Mouse (Mus musculus) heart, adult 2 months (tissue): ENCODE results near the gene Rnf144a. TPM values are rescaled to one million over a fixed set of nuclear protein-coding genes. Genes with fewer than 3 reads are reported as not detected.
A peak's percentile ranks its signal among the peaks of the same experiment; 100 is the strongest.

Source experiments
- DNase-seq, 2 experiments: peaks; one replicate each; pipeline ENCODE4 v3.0.0; 2021
- H3K27ac ChIP-seq: fragments of 200-600 bp; 2 replicates; pipeline ENCODE4 v1.8.1; 2022
- H3K27me3 ChIP-seq: fragments of 200-500 bp; 2 replicates; pipeline ENCODE4 v1.6.1; 2012; ENCODE audit warnings: mild to moderate bottlenecking, low read length, inconsistent platforms, mixed read lengths; ENCODE audit not compliant: control insufficient read depth, insufficient read depth
- H3K36me3 ChIP-seq: fragments of 200-500 bp; 2 replicates; pipeline ENCODE4 v1.6.1; 2012; ENCODE audit warnings: low read length, inconsistent platforms; ENCODE audit not compliant: control insufficient read depth, insufficient read depth
- H3K4me1 ChIP-seq: fragments of 200-500 bp; 2 replicates; pipeline ENCODE4 v1.6.1; 2011; ENCODE audit warnings: low read length; ENCODE audit not compliant: control insufficient read depth, insufficient read depth
- H3K4me3 ChIP-seq: fragments of 200-600 bp; 2 replicates; pipeline ENCODE4 v1.8.1; 2022
- H3K79me2 ChIP-seq: fragments of 200-500 bp; replicated peaks from 2 replicates; pipeline ENCODE4 v1.6.1; 2012; ENCODE audit warnings: mild to moderate bottlenecking, inconsistent platforms, low read length, moderate library complexity, mixed read lengths; ENCODE audit not compliant: control insufficient read depth, insufficient read depth
- H3K9ac ChIP-seq: fragments of 200-500 bp; 2 replicates; pipeline ENCODE4 v1.6.1; 2012; ENCODE audit warnings: low read depth, mild to moderate bottlenecking, control low read depth, inconsistent platforms, low read length, mixed read lengths
- CTCF ChIP-seq: fragments of 200-600 bp; IDR thresholded peaks from 2 replicates; pipeline ENCODE4 v1.8.1; 2022; ENCODE audit warnings: antibody characterized with exemption, mild to moderate bottlenecking, moderate library complexity
- EP300 ChIP-seq: fragments of 200-500 bp; IDR thresholded peaks from 2 replicates; pipeline ENCODE4 v1.6.1; 2011; ENCODE audit warnings: low read depth, low read length, control low read depth; ENCODE audit not compliant: insufficient read depth
- POLR2A ChIP-seq: fragments of 200-500 bp; IDR thresholded peaks from 2 replicates; pipeline ENCODE4 v1.6.1; 2011; ENCODE audit warnings: mild to moderate bottlenecking, low read depth, low read length, control low read depth; ENCODE audit not compliant: insufficient read depth
- WGBS: fragments of 180-500 bp; shearing (Covaris S2); methylation state at CpG from one replicate; pipeline ENCODE4 v1.1.7; 2018; 5-methylcytosine and 5-hydroxymethylcytosine counted together
- intact Hi-C: fragments of 180-260 bp; cut with DNase I; formaldehyde crosslinking; loops from one replicate; pipeline ENCODE4 v1.15.1; 2025
- microRNA-seq, 2 experiments: library from miRNA; unstranded; fragments of <30 nt; microRNA quantifications; one replicate each; pipeline ENCODE4 v1.2.0; 2021
- polyA plus RNA-seq: library from polyadenylated mRNA; depleted of rRNA; stranded (reverse); fragments of >200 nt; gene quantifications from 2 replicates; pipeline ENCODE4 v1.2.3, GENCODE M21; 2012; rRNA removed
- total RNA-seq, 2 experiments: library from RNA; stranded (reverse); gene quantifications; 2 replicates each; pipeline ENCODE4 v1.2.3; 2021

The Rnf144a gene
- total and polyA plus RNA-seq, 3 experiments = 11.5 to 13.4 (median 12.7) TPM

DNA sequence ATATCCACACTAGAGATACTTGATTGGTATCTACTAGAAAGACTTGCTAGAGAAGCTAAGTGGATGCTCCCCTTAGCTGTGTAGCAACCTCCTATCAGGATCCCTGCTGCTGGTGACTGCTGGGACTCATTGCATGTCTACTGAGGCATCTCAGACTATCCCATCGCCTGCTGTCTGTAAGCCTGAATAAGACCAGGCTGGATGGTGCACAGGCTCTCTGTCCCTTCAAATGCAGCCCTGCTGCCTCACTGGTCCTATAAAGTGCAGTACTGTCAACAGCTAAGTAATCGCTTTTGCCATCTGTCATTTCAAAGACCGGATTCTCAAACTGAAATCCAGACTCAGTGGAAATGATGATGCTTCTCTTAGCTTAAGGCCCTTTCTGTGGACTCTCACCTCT is 129.6 kb downstream of the Rnf144a start:
- H3K9ac ChIP-seq = no peak overlapping the region
- H3K27me3 ChIP-seq = no peaks in the 10 kb centered on the region
- no peaks in the 10 kb centered on the region for H3K79me2 ChIP-seq
- WGBS = 72% methylated on average over 3 of the region's 3 CpGs
- H3K4me1 ChIP-seq = no peaks in the 10 kb centered on the region
- no peaks in the 10 kb centered on the region for H3K36me3 ChIP-seq
- intact Hi-C loops = no loop called here
- H3K27ac ChIP-seq = no peak overlapping the region
- H3K4me3 ChIP-seq = no peak overlapping the region
- no peak for DNase-seq
- no peak for TF ChIP-seq EP300
- no peak for TF ChIP-seq CTCF
- no peak for TF ChIP-seq POLR2A

DNA sequence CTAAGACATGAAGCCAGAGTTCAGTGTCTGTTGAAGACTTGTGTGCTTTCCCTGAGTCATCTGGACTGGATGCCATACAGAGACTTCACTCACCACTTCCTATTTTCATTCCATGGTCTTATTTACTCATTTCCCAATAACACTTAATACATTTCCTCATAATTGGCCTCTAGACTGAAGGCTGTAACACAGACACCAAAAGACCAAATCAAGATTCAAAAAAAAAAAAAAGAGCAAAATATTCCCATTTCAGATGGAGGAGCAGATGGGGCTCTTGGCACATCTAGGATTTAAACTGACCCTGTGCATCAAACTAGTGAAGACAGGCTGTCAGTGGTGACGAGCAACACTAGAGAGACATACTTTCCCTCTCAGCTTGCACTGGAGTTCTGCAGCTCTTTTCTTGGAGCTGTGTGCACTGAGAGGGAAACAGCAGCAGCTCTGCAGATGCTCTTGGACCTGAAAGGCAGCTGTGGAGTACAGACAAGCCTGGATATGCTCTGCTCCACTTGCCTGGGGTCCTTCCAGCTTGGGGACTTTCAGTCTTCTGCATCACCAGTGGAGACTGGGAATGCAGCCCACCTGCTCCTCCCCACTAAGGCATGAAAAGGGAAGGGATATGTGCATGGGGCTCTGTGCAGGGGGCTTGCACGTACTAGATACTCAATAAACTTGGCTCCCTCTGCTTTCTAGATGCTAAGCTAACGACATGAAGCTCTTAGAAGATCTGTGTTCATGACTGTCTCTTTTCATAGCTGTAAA is 134.2 kb downstream of the Rnf144a start:
- Histone ChIP-seq H3K4me3 (no peak overlapping the region), H3K79me2 (no peaks in the 10 kb centered on the region), H3K9ac (no peak overlapping the region), H3K4me1 (no peaks in the 10 kb centered on the region), H3K27me3 (no peaks in the 10 kb centered on the region), H3K27ac (no peak overlapping the region), H3K36me3 (no peaks in the 10 kb centered on the region)
- DNase-seq = no peak
- 63% methylated on average over 3 of the region's 3 CpGs for WGBS
- no peak for TF ChIP-seq EP300
- no peak for TF ChIP-seq CTCF
- no peak for TF ChIP-seq POLR2A
- intact Hi-C loops = no loop called here

DNA sequence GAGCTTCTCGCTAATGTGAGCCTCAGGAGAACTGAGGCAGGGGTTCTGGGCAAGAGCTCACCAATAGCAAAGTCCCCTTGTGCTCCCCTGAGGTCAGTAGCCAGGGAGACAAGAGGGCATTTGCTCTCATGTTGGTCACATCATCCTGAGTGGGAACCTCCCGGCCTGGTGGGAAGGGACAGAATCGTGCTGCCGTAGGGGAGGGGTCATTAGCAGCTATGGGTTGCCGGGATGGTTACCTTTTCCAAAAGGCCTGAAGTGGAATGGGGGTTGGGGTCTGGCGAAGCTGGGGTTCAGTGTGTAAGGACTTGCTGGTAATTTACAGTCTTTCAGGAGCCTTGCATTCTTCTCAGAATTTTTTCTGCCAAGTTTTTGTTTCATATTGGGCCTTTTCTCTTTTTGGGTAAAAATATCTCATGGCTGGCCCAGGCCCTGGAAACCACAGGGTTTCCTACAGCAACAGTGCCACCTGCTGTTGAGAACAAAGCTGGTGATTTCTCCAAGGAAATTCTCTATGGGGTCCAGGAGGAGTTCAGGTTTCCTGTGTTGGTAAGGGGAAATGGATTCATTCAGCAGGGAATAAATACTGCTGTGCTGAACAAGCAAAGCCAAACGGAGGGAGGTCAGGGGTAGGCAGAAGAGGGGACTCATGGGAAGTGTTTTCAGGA is 137.9 kb downstream of the Rnf144a start:
- H3K9ac ChIP-seq = no peak overlapping the region
- H3K27me3 ChIP-seq = no peaks in the 10 kb centered on the region
- DNase-seq = peak; percentile 10 to 30
- H3K79me2 ChIP-seq = no peaks in the 10 kb centered on the region
- H3K4me3 ChIP-seq = no peak overlapping the region
- 49% methylated on average over 7 of the region's 7 CpGs for WGBS
- intact Hi-C loops = loop anchor here (5.0 to 10.0 kb wide), 2 partner anchors 1185 to 1252 kb away; no protein-coding TSS in a partner anchor
- no peak overlapping the region for H3K27ac ChIP-seq
- no peaks in the 10 kb centered on the region for H3K36me3 ChIP-seq
- H3K4me1 ChIP-seq = no peaks in the 10 kb centered on the region
- TF ChIP-seq CTCF (peak; percentile 73), POLR2A (no peak)

DNA sequence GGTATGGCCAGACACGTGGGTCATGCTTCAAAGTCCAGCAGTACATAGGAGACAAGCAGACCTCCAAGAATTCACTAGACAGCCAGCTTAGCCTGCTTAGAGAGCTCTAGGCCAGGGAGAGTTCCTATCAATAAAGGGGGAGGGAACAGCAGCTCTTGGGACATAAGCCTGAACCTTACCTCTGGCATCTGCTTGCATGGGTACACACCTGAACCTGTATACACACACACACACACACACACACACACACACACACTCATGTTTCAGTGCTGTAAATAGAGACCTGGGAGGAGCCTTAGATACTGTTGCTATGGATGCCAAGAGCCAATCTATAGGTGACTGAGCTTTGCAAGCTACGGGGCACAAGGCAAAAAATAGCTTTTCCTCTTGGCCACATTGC is 138.5 kb downstream of the Rnf144a start:
- Histone ChIP-seq H3K4me3 (no peak overlapping the region), H3K27me3 (no peaks in the 10 kb centered on the region), H3K79me2 (no peaks in the 10 kb centered on the region), H3K36me3 (no peaks in the 10 kb centered on the region), H3K4me1 (no peaks in the 10 kb centered on the region), H3K27ac (no peak overlapping the region), H3K9ac (no peak overlapping the region)
- 85% methylated on average over 2 of the region's 2 CpGs for WGBS
- intact Hi-C loops = loop anchor here (5.0 to 10.0 kb wide), 2 partner anchors 1184 to 1252 kb away; no protein-coding TSS in a partner anchor
- TF ChIP-seq CTCF (no peak), EP300 (no peak), POLR2A (no peak)
- no peak for DNase-seq

Small RNAs within 50 kb of the gene (microRNA-seq; reads per million reads assigned to microRNA genes)
- gene Mir6538 = 29.7 to 72.4 reads per million in 2 experiments

Other genes with a start within 250 kb of the Rnf144a start
- gene Rsad2, start 41.2 kb upstream of the Rnf144a start, total RNA-seq = 10 to 100 TPM in 1 of 2 experiments, 1 to 10 TPM in 1; 7.4 to 14.4 TPM
- 6.9 and 8.2 TPM in 2 replicates for gene Rsad2, start 41.2 kb upstream of the Rnf144a start, polyA plus RNA-seq
- gene Cmpk2, start 54.0 kb upstream of the Rnf144a start, total RNA-seq = 1 to 10 TPM; 4.2 to 4.5 TPM
- 3.8 and 6.6 TPM in 2 replicates for gene Cmpk2, start 54.0 kb upstream of the Rnf144a start, polyA plus RNA-seq